Mouse (Mus musculus) heart, adult 18-20 months (tissue): ENCODE results near the gene Tceal5. TPM values are rescaled to one million over a fixed set of nuclear protein-coding genes. Genes with fewer than 3 reads are reported as not detected.
A peak's percentile ranks its signal among the peaks of the same experiment; 100 is the strongest.
"Not testable (repeated sequence)": the region's sequence is repeated elsewhere in the genome, so short reads cannot be mapped to it uniquely, and the experiment has no call there.

Experiments
- DNase-seq, 2 experiments: peaks; one replicate each; pipeline ENCODE4 v3.0.0; 2021 to 2022; ENCODE audit warnings: mixed read lengths in 1 of 2
- long read RNA-seq, 2 experiments: library from polyadenylated mRNA; stranded (forward); transcript quantifications; one replicate each; pipeline ENCODE4 v2.0.0; 2021
- total RNA-seq, 2 experiments: library from RNA; stranded (reverse); gene quantifications; 2 replicates each; pipeline ENCODE4 v1.2.3; 2021

The Tceal5 gene
- under 1 TPM in 1 of 2 experiments, not detected in 1; 0.67 TPM for total RNA-seq
- long read RNA-seq, experiment 1, result 0 reads
- long read RNA-seq, experiment 2, result 0 reads

- DNase-seq, result peak in 1 of 2 experiments; percentile 13
These were observed at the start of gene Tceal5 for GRCm38 (mm10) chrX:136203664-136204066. Tceal5 (minus strand) TSS chrX:136203876.

- DNase-seq, result no peak
These were observed 48.5 kb upstream of the Tceal5 start for GRCm38 (mm10) chrX:136252023-136252729.

GRCm38 (mm10) chrX:136249671-136250070 is 46.0 kb upstream of the Tceal5 start:
- no peak for DNase-seq

- DNase-seq, result no peak
These were observed 45.1 kb upstream of the Tceal5 start for GRCm38 (mm10) chrX:136248811-136249210.

GRCm38 (mm10) chrX:136245521-136246071 is 41.9 kb upstream of the Tceal5 start:
- peak; percentile 3 to 15 for DNase-seq

- peak; percentile 76 to 82 for DNase-seq
These were observed 41.0 kb upstream of the Tceal5 start, which contains the start of gene Tceal9 for GRCm38 (mm10) chrX:136244574-136245229. Tceal9 (plus strand) TSS chrX:136245079.

GRCm38 (mm10) chrX:136243181-136243580 is 39.5 kb upstream of the Tceal5 start:
- no peak for DNase-seq

- peak; percentile 13 to 67 for DNase-seq
These were observed 34.4 kb upstream of the Tceal5 start for GRCm38 (mm10) chrX:136238118-136238517.

- peak; percentile 0 to 12 for DNase-seq
These were observed 24.1 kb upstream of the Tceal5 start for GRCm38 (mm10) chrX:136227768-136228167.

- DNase-seq, result no peak
These were observed 20.0 kb upstream of the Tceal5 start for GRCm38 (mm10) chrX:136223714-136224113.

- DNase-seq, result no peak
These were observed 12.6 kb upstream of the Tceal5 start for GRCm38 (mm10) chrX:136216303-136216702.

- not testable (repeated sequence) for DNase-seq
These were observed 11.3 kb upstream of the Tceal5 start, which contains the start of the genes Tceal7 and Bex1 for GRCm38 (mm10) chrX:136214729-136215677. Tceal7 (plus strand) TSS chrX:136214779. Bex1 (minus strand) TSS chrX:136215513.

- DNase-seq, result no peak
These were observed 9.7 kb upstream of the Tceal5 start for GRCm38 (mm10) chrX:136213396-136213795.

GRCm38 (mm10) chrX:136204406-136204805 is 730 bp upstream of the Tceal5 start:
- DNase-seq, result no peak

- peak in 1 of 2 experiments; percentile 2 for DNase-seq
These were observed 419 bp downstream of the Tceal5 start for GRCm38 (mm10) chrX:136203257-136203656.

GRCm38 (mm10) chrX:136196873-136197272 is 6.8 kb downstream of the Tceal5 start:
- peak; percentile 1 to 64 for DNase-seq

GRCm38 (mm10) chrX:136195193-136195944 is 8.3 kb downstream of the Tceal5 start:
- no peak for DNase-seq

GRCm38 (mm10) chrX:136183107-136183506 is 20.6 kb downstream of the Tceal5 start:
- no peak for DNase-seq

GRCm38 (mm10) chrX:136180897-136181553 is 22.7 kb downstream of the Tceal5 start:
- DNase-seq, result no peak

- peak in 1 of 2 experiments; percentile 3 for DNase-seq
These were observed 30.9 kb downstream of the Tceal5 start for GRCm38 (mm10) chrX:136172786-136173185.
